Mouse (Mus musculus) olfactory bulb, adult 2 months (tissue): ENCODE data around the gene Man2b1. TPM values are rescaled to one million over a fixed set of nuclear protein-coding genes. Genes with fewer than 3 reads are reported as not detected.
"Not testable (repeated sequence)": the region's sequence is repeated elsewhere in the genome, so short reads cannot be mapped to it uniquely, and the experiment has no call there.

Source experiments
- H3K27ac ChIP-seq: fragments of 200-500 bp; 2 replicates; pipeline ENCODE4 v1.5.1; 2012; ENCODE audit warnings: low read depth, low read length; ENCODE audit not compliant: insufficient read depth
- H3K4me1 ChIP-seq: fragments of 200-500 bp; 2 replicates; pipeline ENCODE4 v1.6.1; 2012; ENCODE audit warnings: low read length; ENCODE audit not compliant: control insufficient read depth, insufficient read depth
- H3K4me3 ChIP-seq: fragments of 200-500 bp; 2 replicates; pipeline ENCODE4 v1.5.1; 2012; ENCODE audit warnings: mild to moderate bottlenecking, low read depth, low read length, moderate library complexity; ENCODE audit not compliant: insufficient read depth
- CTCF ChIP-seq: fragments of 200-500 bp; IDR thresholded peaks from 2 replicates; pipeline ENCODE4 v1.5.1; 2012; ENCODE audit warnings: low read depth, mild to moderate bottlenecking, low read length, moderate library complexity; ENCODE audit not compliant: insufficient read depth
- POLR2A ChIP-seq: fragments of 200-500 bp; IDR thresholded peaks from 2 replicates; pipeline ENCODE4 v1.6.1; 2012; ENCODE audit warnings: mild to moderate bottlenecking, low read depth, low read length, moderate library complexity; ENCODE audit not compliant: insufficient read depth
- WGBS: fragments of 180-500 bp; shearing (Covaris S2); methylation state at CpG from one replicate; pipeline ENCODE4 v1.1.7; 2018; 5-methylcytosine and 5-hydroxymethylcytosine counted together
- polyA plus RNA-seq: library from polyadenylated mRNA; stranded (reverse); fragments of >200 nt; gene quantifications from 2 replicates; pipeline ENCODE4 v1.2.4, GENCODE M21; 2012; ENCODE audit warnings: low replicate concordance; ENCODE audit not compliant: missing spikeins, insufficient read depth, insufficient read length

The Man2b1 gene
- polyA plus RNA-seq, 1 experiment = 98.2 TPM

- 95% methylated on average over 16 of the region's 16 CpGs for WGBS
- Histone ChIP-seq H3K4me1 (no peaks in the 10 kb centered on the region), H3K27ac (no peak overlapping the region), H3K4me3 (no peak overlapping the region)
- TF ChIP-seq CTCF (no peak), POLR2A (no peak)
These were observed 13.1 kb downstream of the Man2b1 start for GRCm38 (mm10) chr8:85096196-85096595.

GRCm38 (mm10) chr8:85096850-85097249, 13.8 kb downstream of the Man2b1 start:
- no peak overlapping the region for H3K27ac ChIP-seq
- H3K4me1 ChIP-seq = no peaks in the 10 kb centered on the region
- TF ChIP-seq CTCF (no peak), POLR2A (no peak)
- no peak overlapping the region for H3K4me3 ChIP-seq
- WGBS = 94% methylated on average over 4 of the region's 4 CpGs

- no peak for TF ChIP-seq POLR2A
- no peak for TF ChIP-seq CTCF
- Histone ChIP-seq H3K27ac (no peak overlapping the region), H3K4me1 (no peaks in the 10 kb centered on the region), H3K4me3 (no peak overlapping the region)
- WGBS = 85% methylated on average over 4 of the region's 4 CpGs
These were observed 17.1 kb downstream of the Man2b1 start for GRCm38 (mm10) chr8:85100076-85100665.

- 94% methylated on average over 10 of the region's 10 CpGs for WGBS
These were observed 30.2 kb downstream of the Man2b1 start for GRCm38 (mm10) chr8:85113241-85113640.

GRCm38 (mm10) chr8:85115501-85115900, 32.4 kb downstream of the Man2b1 start:
- Histone ChIP-seq H3K4me1 (no peaks in the 10 kb centered on the region; the same call in 1 of the 2 replicates), H3K27ac (no peak overlapping the region), H3K4me3 (no peak overlapping the region)
- WGBS = 77% methylated on average over 4 of the region's 4 CpGs
- TF ChIP-seq CTCF (no peak), POLR2A (no peak)

More at GRCm38 (mm10) chr8:85113241-85113640, 30.2 kb downstream of the Man2b1 start:
- Histone ChIP-seq H3K4me1 (no peaks in the 10 kb centered on the region; the same call in 1 of the 2 replicates), H3K27ac (no peak overlapping the region), H3K4me3 (no peak overlapping the region)
- no peak for TF ChIP-seq CTCF
- no peak for TF ChIP-seq POLR2A

- TF ChIP-seq POLR2A (no peak), CTCF (no peak)
- 94% methylated on average over 7 of the region's 7 CpGs for WGBS
- H3K27ac ChIP-seq = no peak overlapping the region
These were observed 33.9 kb downstream of the Man2b1 start for GRCm38 (mm10) chr8:85116984-85117383.

GRCm38 (mm10) chr8:85119052-85119981, 36.2 kb downstream of the Man2b1 start:
- 6% methylated on average over 37 of the region's 37 CpGs for WGBS
- Histone ChIP-seq H3K27ac (no peak overlapping the region), H3K4me3 (peak overlapping the region; percentile 59)

More at GRCm38 (mm10) chr8:85116984-85117383, 33.9 kb downstream of the Man2b1 start:
- Histone ChIP-seq H3K4me1 (no peaks in the 10 kb centered on the region; the same call in 1 of the 2 replicates), H3K4me3 (no peak overlapping the region)

DNA sequence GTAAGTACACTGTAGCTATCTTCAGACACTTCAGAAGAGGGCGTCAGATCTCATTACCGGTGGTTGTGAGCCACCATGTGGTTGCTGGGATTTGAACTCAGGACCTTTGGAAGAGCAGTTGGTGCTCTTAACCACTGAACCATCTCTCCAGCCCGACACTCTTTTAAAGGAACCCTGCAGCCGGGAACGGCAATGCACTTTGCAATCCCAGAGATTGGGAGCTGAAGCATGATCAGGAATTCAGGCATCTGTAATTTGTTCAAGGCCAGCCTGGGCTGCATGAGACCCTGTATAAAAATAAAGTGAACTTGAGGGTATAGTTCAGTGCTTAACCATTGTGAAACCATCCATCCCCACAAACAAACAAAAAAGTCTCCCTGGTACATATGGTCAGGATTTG, 37.2 kb downstream of the Man2b1 start:
- H3K4me3 ChIP-seq, H3K27ac ChIP-seq, H3K4me1 ChIP-seq: not testable (repeated sequence)
- 74% methylated on average over 5 of the region's 5 CpGs for WGBS

More at GRCm38 (mm10) chr8:85119052-85119981, 36.2 kb downstream of the Man2b1 start:
- H3K4me1 ChIP-seq = no peaks in the 10 kb centered on the region; the same call in 1 of the 2 replicates
- TF ChIP-seq CTCF = no peak
- no peak for TF ChIP-seq POLR2A

DNA sequence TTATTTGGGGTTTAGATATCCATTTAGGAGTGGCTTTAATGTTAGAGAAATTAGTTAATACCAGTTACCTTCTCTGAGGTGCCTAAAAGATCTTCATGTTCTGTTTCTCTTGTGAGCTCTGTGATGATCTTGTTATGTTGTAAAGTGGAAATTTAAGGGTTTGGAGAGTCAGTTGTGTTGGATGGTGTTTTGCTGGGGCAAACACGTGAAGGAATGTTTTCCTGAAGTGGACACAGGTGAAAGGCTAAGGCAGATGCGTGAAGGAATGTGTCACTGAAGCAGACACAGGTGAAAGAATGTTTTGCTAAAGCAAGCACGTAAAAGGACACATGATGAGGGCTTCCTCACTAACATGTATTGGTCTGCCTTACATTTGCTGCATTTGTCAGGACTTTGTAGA, 39.9 kb downstream of the Man2b1 start, which contains the start of gene Zfp791:
Zfp791 (minus strand) TSS at position 101 of the 400 bp plus-strand sequence.
- TF ChIP-seq CTCF (no peak), POLR2A (no peak)
- WGBS = 76% methylated on average over 3 of the region's 3 CpGs
- no peaks in the 10 kb centered on the region; the same call in 1 of the 2 replicates for H3K4me1 ChIP-seq
- H3K4me3 ChIP-seq = no peak within 1 kb of the TSS
- no peak within 1 kb of the TSS for H3K27ac ChIP-seq
